12 mouse cellular contexts compared by ENCODE assay signal in genomic region chr1:61139984-61140648, GRCm38 (mm10).
DNase-seq lines count a peak whose midpoint lies in the region; ATAC-seq lines count a peak whose summit lies in the region.
"Had no signal": no experiment of that assay in that cellular context is flagged by ENCODE, and none has a peak within 500 bp of the region (broad histone marks: within the 10 kb centered on the region; RNA-seq: fewer than 3 reads in every experiment).

No protein-coding gene starts in this region.

- intact Hi-C loops in gastrocnemius, postnatal 14 days (cut with DNase I; ENCODE audit: low total_unique reads) = no loop called here

- no peak for ATAC-seq in embryonic facial prominence, embryonic 13.5 days (ENCODE audit: insufficient number of reproducible peaks, insufficient read depth, low FRiP score, low TSS enrichment, low read depth)
- ATAC-seq in hindbrain, embryonic 16.5 days = peak; percentile 41
- peak; percentile 54; the same call in 1 of the 2 replicates for ATAC-seq in midbrain, embryonic 16.5 days

- no peak overlapping the region for H3K27ac ChIP-seq in embryonic facial prominence, embryonic 13.5 days
- H3K27ac ChIP-seq in hindbrain, embryonic 16.5 days (ENCODE audit: low read depth, low read length) = peak overlapping the region; percentile 26
- peak overlapping the region; percentile 9 for H3K27ac ChIP-seq in midbrain, embryonic 16.5 days (ENCODE audit: low read length)

- H3K4me2 ChIP-seq in embryonic facial prominence, embryonic 13.5 days = peak overlapping the region; percentile 53
- H3K4me2 ChIP-seq in hindbrain, embryonic 16.5 days (ENCODE audit: low read length) = no peak overlapping the region; the same call in 1 of the 2 replicates
- H3K4me2 ChIP-seq in midbrain, embryonic 16.5 days (ENCODE audit: low read length) = peak overlapping the region; percentile 44; the same call in 1 of the 2 replicates

- 29% methylated on average over 10 of the region's 10 CpGs for WGBS in embryonic facial prominence, embryonic 13.5 days
- WGBS in hindbrain, embryonic 16.5 days = 47% methylated on average over 10 of the region's 10 CpGs
- 31% methylated on average over 10 of the region's 10 CpGs for WGBS in midbrain, embryonic 16.5 days

- H3K4me3 ChIP-seq in embryonic facial prominence, embryonic 13.5 days = no peak overlapping the region
- no peak overlapping the region for H3K4me3 ChIP-seq in hindbrain, embryonic 16.5 days (ENCODE audit: low read length)
- no peak overlapping the region for H3K4me3 ChIP-seq in midbrain, embryonic 16.5 days (ENCODE audit: low read depth, low read length)

- H3K4me1 ChIP-seq in embryonic facial prominence, embryonic 13.5 days = peaks cover 47% of the 10 kb centered on the region
- peaks cover 21% of the 10 kb centered on the region for H3K4me1 ChIP-seq in hindbrain, embryonic 16.5 days (ENCODE audit: control insufficient read depth, insufficient read depth, low read depth, low read length)
- H3K4me1 ChIP-seq in midbrain, embryonic 16.5 days (ENCODE audit: control insufficient read depth, insufficient read depth, low read length) = peaks cover 32% of the 10 kb centered on the region

- H3K36me3 ChIP-seq in embryonic facial prominence, embryonic 13.5 days = no peaks in the 10 kb centered on the region
- H3K36me3 ChIP-seq in hindbrain, embryonic 16.5 days (ENCODE audit: control insufficient read depth, insufficient read depth, low read length) = no peaks in the 10 kb centered on the region
- H3K36me3 ChIP-seq in midbrain, embryonic 16.5 days (ENCODE audit: control insufficient read depth, insufficient read depth, low read length) = no peaks in the 10 kb centered on the region

- peak; percentile 22 for DNase-seq in embryo, embryonic 10 days (ENCODE audit: low spot score)
- DNase-seq in urinary bladder, postnatal 14 days (ENCODE audit: low spot score) = no peak
- DNase-seq in right cerebral cortex, postnatal 10 days (ENCODE audit: low spot score in 2 of 2) = no peak
- no peak for DNase-seq in gastrocnemius, postnatal 14 days
- no peak for DNase-seq in lung, postnatal 25 days (ENCODE audit: low spot score)
- DNase-seq: adrenal gland, adult 8-10 months; cerebellum, adult 9-11 months; gastrocnemius, postnatal 10 days; thymus, postnatal 4 days had no signal

- H3K9me3 ChIP-seq in embryonic facial prominence, embryonic 13.5 days = no peaks in the 10 kb centered on the region
- H3K9me3 ChIP-seq in hindbrain, embryonic 16.5 days (ENCODE audit: control insufficient read depth, low read length) = no peaks in the 10 kb centered on the region
- H3K9me3 ChIP-seq in midbrain, embryonic 16.5 days (replicated peaks; ENCODE audit: control insufficient read depth, low read length, poor library complexity, severe bottlenecking) = no peaks in the 10 kb centered on the region

- H3K9ac ChIP-seq in embryonic facial prominence, embryonic 13.5 days = no peak overlapping the region
- H3K9ac ChIP-seq in hindbrain, embryonic 16.5 days (ENCODE audit: low read depth, low read length) = no peak overlapping the region
- no peak overlapping the region for H3K9ac ChIP-seq in midbrain, embryonic 16.5 days (ENCODE audit: low read depth, low read length)

- H3K27me3 ChIP-seq in embryonic facial prominence, embryonic 13.5 days = peaks cover 14% of the 10 kb centered on the region
- no peaks in the 10 kb centered on the region for H3K27me3 ChIP-seq in hindbrain, embryonic 16.5 days (replicated peaks; ENCODE audit: control insufficient read depth, insufficient read depth, low read length)
- H3K27me3 ChIP-seq in midbrain, embryonic 16.5 days (ENCODE audit: control insufficient read depth, insufficient read depth, low read depth, low read length) = no peaks in the 10 kb centered on the region
